Mouse (Mus musculus) adrenal gland, postnatal 14 days (tissue): ENCODE results near the gene Gast. TPM values are rescaled to one million over a fixed set of nuclear protein-coding genes. Genes with fewer than 3 reads are reported as not detected.
"Not testable (repeated sequence)": the region's sequence is repeated elsewhere in the genome, so short reads cannot be mapped to it uniquely, and the experiment has no call there.

Experiments
- DNase-seq: peaks from one replicate; pipeline ENCODE4 v3.0.0; 2021; ENCODE audit warnings: mixed read lengths
- total RNA-seq: library from RNA; stranded (reverse); gene quantifications from 2 replicates; pipeline ENCODE4 v1.2.3, GENCODE M21; 2021

Gene Gast
- total RNA-seq, 1 experiment from 2014 or later: not detected

DNA sequence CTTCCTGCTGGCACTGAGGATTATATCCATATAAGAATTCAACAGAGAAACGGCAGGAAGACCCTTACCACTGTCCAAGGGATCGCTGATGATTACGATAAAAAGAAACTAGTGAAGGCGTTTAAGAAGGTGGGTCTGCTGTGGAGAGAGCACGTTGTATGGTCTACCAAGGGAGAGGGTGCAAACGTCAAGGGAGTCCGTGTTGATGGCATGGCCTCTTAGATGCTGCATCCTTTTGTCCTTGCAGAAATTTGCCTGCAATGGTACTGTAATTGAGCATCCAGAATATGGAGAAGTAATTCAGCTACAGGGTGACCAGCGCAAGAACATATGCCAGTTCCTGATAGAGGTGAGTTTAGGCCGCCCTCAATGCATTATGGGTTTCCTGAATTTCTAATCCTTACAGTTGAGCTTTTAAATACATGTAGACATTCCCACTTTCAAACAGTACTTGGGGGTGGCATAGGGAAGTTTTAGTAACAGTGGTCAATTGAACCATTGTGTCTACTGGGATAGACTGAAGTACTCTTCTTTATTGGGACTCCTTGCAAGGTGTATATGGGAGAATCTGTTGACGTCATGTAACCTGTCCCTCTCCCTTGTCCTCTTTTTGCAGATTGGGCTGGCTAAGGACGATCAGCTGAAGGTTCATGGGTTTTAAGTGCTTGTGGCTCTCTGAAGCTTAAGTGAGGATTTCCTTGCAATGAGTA lies 13.4 kb upstream of the Gast start:
- DNase-seq: not testable (repeated sequence)

DNA sequence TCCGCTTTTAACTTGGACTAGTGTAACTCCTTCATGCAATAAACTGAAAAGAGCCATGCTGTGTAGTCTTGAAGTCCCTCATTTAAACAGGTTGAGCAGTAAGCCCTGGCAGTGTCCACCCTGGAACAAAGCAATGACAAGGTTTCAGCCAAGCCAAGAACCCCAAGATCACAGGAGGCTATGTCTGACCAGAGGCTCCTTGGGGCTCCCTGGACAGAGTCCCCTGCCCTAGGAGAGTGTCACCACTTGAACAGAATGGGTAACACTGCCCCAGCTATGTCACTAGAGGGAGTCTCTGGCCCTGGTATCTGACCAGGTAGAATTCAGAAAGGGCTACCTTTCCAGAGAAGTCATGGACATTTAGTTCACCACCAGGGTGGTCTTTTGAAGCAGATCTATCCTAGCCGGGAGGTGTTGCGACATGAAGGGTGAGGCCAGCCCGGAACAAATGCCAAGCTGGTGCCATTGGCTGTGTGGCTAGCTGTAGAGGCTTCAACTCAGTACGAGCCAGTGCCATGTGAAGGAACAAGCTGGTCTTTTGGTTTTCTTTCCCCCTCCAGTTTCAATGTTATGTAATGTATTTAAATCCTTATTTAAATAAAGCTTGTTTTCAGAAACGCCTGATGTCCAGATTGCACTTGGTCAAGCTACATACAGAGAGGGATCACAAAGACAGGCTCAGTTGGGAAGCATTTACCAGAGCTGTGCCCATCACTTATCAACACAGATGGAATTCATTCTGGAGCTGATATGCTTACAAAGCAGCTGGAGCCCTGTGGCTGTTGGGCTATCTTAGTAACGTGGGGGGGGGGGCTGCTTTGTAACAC lies 12.5 kb upstream of the Gast start:
- DNase-seq: not testable (repeated sequence)

DNA sequence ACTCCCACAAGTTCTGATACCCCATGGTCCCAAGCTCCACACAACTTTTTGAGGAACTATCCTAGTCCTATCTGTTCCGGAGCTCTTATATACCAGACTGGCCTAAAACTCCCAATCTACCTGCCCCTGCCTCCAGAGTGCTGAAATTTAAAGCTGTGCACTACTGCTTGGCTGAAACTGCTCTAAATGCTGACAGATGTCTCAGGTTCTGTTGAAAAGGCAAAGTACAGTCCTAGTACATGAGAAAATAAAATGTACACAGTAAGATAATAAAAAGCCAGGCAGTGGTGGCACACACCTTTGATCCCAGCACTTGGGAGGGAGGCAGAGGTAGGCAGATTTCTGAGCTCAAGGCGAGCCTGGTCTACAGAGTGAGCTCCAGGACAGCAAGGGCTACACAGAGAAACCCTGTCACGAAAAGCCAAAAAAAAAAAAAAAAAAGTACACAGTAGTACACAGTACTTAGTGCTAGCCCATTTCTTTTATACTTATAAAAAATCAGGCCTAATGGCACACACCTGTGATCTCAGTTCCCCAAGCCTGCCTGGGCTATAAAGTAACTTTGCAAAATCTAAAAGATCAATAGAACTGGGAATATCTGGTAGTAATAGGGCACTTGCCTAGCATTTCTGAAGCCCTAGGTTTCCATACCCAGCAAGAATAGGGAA lies 11.5 kb upstream of the Gast start:
- DNase-seq: no peak

DNA sequence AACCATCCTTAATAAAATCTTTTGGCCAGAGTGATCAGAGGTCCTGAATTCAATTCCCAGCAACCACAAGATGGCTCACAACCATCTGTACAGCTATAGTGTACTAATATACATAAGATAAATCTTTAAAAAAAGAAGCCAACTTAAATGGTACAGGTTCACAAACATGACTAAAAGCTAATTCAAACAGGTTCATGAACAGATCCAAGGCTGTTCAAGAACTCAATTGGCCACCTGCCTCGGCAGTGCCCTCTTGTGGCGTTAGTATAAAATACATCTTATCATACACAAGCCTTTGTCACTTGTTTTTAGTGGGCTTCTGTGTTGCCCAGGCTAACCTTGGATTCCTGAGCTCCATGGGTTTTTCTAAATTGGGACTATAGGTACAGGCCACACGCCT lies 10.6 kb upstream of the Gast start:
- DNase-seq: peak; percentile 83

DNA sequence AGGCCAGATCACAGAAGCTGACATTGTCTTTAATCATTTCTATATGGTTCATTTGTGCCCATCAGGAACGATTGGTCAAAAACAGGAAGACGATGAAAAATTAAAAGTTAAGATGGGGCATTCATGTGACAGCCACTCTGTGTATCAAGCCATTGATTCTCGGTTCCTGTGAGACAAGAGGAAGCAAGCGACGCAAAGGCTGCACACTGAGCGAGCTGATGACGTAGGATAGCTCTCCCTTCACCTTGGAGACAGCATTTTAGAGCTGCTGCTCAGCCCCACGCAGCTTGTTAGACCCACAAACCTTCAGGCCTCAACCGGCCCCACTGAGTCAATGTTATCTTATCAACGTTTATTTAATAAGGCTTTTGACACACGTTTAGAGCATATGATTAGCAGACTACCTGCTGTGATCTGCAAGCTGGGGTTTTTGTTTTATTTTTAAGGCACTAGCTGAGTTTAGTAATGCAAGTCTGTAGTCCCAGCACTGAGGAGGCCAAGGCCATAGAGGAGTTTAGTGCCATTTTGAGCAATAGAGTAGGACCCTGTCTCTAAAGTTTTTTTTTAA lies 9.1 kb upstream of the Gast start:
- DNase-seq: no peak

DNA sequence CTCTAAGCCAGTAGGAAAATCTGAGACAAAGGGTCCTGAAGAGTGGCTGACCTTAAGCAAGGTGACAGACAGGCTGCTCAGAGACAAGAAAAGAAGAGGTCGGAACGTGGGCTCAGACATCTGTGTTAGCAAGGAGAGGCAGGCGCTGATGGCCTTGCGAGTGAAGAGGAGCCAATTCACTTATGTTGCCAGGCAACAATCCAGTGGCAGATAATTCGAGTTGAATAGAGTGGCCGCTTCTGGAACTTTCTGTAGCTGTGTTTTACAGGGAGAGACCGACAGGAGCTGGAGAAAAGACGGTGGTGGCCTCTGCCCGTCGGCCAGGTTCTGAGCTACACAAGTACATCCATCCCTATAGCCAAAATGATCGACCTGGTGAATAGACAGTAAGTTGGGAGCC lies 6.9 kb upstream of the Gast start:
- peak; percentile 47 for DNase-seq

DNA sequence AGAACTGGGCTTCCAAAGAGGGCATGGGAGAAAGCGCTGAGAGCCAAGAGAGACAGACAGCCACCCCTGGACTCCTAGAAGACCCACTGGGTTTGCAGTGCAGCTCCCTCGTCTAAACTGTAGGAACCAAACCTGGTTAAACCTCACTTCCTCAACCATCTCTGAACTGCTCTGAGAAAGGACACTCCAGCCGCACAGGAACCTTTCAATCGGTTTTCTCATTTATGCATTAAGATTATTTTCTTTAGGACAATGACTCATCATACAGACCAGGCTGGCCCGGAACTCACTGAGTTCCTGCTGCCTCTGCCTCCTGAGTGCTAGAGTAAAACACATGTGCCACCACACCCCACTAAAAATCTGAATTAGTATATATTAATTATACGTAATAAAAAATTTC lies 6.4 kb upstream of the Gast start:
- no peak for DNase-seq

DNA sequence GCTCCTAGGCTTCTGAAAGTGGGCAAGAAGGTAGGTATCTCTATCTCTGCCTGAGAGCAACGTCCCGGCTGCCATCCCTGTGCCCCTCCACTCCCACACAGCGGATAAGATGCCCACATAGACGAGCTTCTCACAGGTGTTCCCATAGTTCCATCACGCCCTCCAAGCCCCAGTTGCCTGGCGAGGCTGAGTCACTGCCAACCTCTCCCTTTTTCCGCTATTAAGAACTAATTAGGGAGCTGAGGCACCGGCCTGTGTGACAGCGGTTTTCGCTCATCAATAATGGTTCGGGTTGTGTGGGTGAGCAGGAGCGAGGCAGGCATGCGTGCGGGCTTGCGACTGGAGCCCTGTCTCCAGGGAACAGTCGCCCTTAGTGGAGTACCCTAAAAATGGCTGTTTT lies 4.0 kb upstream of the Gast start:
- no peak for DNase-seq

DNA sequence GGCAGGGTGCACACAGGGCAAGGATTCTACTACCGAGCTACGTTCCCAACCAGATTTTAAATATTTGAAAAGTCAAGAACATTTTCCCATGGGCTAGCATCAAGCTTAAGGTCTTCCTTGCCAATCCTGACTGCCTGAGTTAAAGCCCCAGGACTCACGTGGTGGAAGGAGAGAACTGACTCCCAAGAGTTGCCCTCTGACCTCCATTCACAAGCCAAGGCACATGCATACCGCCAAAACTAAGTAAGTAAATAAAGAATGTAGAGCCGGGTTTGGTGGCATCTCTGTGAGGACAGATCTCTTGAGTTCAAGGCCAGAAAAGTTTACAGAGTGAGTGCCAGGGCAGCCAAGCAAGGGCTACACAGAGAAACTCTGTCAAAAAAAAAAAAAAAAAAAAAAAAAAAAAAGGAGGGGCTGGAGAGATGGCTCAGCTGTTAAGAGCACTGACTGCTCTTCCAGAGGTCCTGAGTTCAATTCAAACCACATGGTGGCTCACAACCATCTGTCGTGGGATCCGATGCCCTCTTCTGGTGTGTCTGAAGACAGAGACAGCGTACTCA lies 3.3 kb upstream of the Gast start:
- DNase-seq: not testable (repeated sequence)

DNA sequence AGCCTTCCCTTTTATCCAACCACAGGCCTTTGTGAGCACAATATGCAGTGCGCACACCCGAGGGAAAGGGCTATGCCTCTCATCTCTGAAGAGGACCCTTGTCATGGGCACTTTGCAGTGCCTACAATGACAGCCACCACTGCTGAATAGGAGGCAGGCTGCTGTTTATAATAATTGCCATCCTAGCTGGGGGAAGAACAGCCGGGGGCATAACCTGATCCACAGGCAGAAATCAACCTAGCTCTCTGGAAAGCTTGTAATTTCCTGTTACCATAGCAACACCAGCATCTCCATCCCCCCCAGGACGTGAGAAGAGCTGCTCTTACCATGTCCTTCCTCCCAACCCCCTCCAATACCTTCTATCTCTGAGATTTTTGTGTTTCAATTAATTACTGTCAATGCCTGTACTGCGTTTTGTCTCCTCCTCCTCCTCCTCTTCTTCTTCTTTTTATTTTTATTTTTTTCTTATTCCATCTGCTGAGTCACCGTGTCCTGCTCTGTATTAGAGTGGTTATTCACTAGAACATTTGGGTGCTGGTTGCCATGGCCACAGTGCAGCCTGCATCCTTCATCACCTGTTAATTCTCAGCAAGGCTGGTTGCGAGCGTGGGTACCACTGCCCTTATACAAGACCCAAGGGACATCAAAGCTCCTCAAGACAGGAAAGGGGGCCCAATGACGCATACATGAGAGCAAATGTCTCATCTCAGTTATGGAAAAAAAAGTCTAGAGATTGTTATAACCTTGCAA lies 1.3 kb upstream of the Gast start:
- DNase-seq: no peak

DNA sequence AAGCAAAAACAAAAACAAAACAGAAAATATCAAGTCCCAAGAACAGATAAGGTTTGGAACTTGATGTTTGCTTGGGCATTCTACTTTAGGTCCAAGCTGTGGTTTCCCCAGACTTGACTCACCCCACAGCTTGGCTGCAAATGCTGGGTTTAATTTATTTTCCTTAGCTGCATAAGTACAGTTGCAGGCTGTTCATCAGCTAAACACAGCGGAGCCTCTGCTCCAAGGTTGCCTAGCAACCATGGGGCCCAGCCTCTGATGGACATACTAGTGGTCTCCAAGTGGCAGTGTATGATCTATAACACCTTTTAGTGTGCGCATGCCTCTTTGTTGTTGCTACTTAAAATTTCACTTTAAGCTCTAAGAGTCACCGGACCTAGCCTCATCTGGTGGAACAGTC lies 1.5 kb downstream of the Gast start:
- no peak for DNase-seq

DNA sequence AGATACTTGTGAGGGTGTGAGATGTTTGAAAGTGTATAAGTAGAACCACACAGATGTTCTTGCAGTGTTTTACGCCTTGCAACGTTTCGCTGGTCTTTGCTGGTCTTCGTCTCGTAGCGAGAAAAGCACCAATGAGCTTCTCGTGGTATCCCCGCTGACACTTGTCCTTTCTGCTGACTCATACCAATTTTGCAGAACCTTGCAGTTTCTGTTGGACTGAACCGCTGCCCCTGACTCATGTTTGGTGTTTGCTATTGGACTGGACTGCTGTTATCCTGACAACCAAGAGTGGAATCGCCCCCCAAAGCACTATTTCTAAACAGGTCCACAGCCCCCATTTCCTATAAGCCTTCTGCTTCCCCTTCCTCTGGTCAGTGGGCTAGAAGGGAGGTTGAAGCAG lies 10.1 kb downstream of the Gast start:
- DNase-seq: no peak

DNA sequence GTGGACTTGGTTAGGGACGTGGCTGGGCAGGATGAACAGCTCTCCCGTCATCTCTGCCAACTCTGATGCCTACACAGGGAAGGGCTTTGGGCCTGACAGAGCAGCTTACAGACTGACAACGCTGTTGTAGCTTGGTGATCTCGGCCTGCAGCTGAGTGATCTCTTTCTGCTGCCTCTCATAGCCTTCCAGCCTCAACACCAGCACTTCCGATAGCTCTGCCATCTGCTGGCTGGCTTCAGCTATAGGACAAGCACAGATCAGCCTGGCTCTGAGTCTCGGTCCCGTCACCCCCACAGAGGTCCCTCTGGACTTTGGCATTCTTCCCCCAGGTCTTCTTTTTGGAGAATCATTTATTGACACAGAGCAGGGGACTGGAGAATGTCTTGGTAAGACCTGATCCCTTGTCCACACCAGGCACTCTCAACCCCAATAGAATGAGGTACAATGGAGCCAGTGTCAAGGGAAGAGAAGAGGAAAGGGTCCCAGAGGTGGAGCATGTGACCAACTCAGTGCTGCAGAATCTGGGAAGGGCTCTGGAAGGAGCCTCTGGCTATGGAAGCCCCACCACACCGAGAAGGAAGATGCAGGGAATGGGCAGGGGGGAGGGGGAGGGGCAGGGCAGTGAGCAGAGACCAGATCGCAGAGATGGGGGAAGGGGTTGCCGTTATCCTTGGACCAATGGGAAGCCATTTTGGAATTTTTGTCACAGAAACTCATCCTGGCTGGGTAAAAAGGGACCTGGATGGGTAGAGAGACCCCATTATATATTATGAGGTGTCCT lies 18.1 kb downstream of the Gast start:
- DNase-seq: peak; percentile 48

DNA sequence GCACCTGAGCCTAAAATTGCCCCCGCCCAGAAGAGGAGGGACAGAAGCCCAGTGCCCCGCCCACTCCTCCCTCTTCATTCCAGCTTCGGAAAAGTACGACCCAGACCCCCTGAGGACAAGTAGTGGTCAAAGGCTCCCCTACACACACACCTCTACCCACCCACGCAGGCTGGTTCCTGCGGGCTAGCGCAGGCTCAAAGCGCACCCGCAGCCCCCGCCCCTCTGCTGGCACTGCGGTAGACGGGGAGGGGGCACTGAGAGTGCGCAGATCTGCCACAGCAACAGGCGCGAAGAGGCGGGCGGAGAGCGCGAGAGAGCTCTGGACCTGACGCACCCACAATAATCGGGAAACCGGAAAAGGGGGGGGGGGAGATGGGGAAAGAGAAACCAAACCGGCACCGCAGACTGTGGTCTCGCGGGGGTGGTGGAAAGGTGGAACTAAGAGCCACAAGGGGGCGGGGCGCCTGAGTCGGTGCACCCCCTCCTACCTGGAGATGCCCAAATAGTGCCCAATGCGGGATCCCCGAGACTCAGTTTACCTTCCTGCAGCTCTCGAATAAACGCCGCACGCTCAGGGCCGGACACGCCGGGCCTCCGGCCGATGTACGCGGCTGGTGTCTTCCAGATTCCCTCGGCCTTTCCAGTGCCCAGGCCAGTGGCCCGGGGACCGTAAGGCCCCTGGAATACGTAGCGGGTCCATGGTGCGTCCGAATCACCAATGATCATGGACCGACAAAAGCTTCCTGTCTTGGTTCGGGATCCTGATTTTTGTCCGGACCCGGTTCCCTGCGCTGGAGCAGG lies 21.1 kb downstream of the Gast start:
- peak; percentile 75 for DNase-seq

DNA sequence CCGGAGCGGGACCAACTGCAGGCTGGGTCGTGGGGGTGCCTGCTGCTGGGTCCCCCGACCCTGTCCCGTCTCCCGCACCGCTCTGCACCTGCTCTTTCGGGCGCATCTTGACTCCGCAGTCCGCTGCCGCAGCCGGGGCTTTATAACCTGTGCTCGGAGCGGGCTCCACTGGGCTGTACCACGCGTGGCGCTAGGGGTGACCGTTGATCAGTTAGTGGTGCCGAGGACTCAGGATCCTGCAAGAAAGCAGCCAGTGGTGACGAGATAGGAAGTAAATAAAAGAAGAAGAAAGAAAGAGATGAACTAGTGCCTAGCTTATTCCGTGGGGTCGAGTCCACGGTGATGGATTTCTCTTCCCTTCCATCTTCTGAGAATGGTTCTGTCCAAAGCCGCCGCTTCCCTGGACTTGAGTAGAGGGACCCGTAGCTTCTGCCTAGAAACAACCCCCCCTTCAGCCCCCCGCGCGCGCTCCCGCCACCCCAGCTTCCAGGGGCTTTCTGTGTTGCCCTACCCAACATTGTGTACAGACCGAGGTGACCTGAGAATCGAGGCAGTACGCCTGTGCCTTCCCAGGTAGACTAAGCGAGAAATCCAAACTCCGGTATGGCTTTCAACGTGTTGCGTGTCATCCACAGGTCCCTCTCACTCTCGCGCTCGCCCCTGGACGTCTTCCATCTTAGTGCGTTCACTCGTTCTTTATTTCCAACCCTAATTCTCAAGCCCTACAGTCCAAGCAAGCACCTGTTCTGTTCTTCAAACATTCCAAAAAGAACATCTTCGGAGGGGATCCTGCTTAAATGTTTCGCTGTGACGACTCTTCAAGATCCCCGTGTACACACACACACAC lies 22.0 kb downstream of the Gast start, which contains the start of gene Hap1:
TSS of gene Hap1 (minus strand) at position 157 of the 847 bp plus-strand sequence.
- DNase-seq: peak; percentile 89

DNA sequence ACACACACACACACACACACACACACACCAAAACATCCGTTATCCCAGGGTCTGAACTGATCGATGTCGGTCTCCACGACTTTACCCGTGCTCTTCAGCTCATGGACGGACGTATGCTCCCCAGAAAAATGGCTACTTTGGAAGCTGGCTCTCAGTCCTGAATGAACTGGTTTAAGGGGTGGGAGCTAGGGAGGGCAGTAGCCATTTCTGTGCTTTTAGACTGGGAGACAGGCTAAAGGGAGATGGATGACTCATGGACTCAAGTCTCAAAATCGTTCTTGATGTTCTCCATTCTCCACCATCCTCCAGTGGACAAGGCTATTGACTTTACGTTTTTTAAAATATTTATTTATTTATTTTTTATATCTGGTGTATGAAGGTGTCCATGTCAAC lies 22.6 kb downstream of the Gast start:
- peak; percentile 40 for DNase-seq

DNA sequence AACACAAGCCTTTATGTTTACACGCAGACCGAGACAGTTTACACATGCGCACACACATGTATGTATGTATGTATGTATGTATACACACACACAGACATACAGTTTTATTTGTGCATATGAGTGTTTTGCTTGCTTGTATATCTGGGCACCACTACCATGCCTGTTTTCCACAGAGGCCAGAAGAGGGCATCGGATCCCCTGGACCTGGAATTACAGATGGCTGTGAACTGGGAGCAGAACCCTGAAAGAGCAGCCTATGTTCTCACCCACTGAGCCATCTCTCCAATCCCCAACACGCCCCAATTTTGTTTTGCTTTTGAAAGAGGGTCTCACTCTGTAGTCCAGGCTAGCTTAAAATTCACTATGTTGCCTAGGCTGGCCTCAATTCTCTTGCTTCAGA lies 23.2 kb downstream of the Gast start:
- no peak for DNase-seq

DNA sequence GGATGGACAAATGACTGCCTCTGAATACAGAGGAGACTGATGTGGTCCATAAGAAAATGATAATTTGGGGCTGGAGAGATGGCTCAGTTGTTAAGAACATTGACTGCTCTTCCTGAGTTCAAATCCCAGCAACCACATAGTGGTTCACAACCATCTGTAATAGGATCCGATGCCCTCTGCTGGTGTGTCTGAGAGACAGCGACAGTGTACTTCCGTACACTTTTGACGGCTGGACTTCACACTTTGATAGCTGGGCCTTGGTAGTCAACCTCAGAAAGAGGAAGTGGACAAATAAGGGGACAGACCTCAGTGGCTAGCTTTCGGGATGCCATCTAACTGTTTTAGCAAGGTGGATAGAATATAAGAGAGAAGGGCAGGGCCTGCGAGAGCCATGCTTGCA lies 26.0 kb downstream of the Gast start:
- DNase-seq: no peak

DNA sequence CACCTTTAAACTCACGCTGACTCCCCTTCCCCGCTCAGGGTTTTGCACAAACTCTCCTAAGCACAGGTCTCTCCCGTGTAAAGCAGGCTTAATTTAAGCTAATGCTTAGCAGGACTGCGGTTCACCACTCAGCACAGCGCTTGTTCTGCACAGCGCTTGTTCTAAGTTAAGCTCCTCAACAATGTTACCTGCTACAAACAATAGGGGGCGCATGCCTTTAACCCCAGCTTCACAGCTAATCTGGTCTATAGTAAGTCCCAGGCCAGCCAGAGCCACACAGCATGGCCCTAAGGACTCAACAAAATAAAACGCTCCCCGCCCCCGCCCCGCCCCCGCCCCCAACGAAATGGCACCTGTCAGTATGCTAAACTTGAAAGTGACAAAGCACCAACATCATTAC lies 26.9 kb downstream of the Gast start:
- not testable (repeated sequence) for DNase-seq
